Mouse (Mus musculus) liver, embryonic 14.5 days (tissue): ENCODE results near the gene Emc6. TPM values are rescaled to one million over a fixed set of nuclear protein-coding genes. Genes with fewer than 3 reads are reported as not detected.

Source experiments
- ATAC-seq: fragments of 200-750 bp; cut with Nextera tagmentation; 2 replicates; pipeline ENCODE4 v1.8.0; 2017; ENCODE audit warnings: moderate number of reproducible peaks, mild to moderate bottlenecking, moderate library complexity; ENCODE audit not compliant: insufficient read depth
- DNase-seq, 3 experiments: peaks; one replicate each; pipeline ENCODE4 v3.0.0-alpha.2; 2012 to 2013; ENCODE audit warnings: low read depth in 3 of 3, low spot score in 3 of 3
- H3K27ac ChIP-seq: fragments of 300-500 bp; sonication (generic); 2 replicates; pipeline ENCODE4 v1.5.1; 2014; ENCODE audit warnings: moderate library complexity, mild to moderate bottlenecking, control low read depth, inconsistent platforms
- H3K27me3 ChIP-seq: fragments of 300-500 bp; sonication (generic); 2 replicates; pipeline ENCODE4 v1.6.1; 2014; ENCODE audit warnings: mild to moderate bottlenecking, low read length, moderate library complexity; ENCODE audit not compliant: control insufficient read depth, insufficient read depth
- H3K36me3 ChIP-seq: fragments of 300-500 bp; sonication (generic); replicated peaks from 2 replicates; pipeline ENCODE4 v1.6.1; 2014; ENCODE audit warnings: low read depth; ENCODE audit not compliant: control insufficient read depth, insufficient read depth
- H3K4me1 ChIP-seq, 2 experiments: fragments of 200-500 bp in 1 of 2; fragments of 300-500 bp in 1 of 2; sonication (generic) in 1 of 2; replicated peaks; 2 replicates each; pipeline ENCODE4 v1.6.1; 2012 to 2014; ENCODE audit warnings: antibody characterized with exemption in 1 of 2, inconsistent platforms in 1 of 2, low read length in 1 of 2; ENCODE audit not compliant: control insufficient read depth in 2 of 2, insufficient read depth in 2 of 2
- H3K4me2 ChIP-seq: fragments of 300-500 bp; sonication (generic); 2 replicates; pipeline ENCODE4 v1.6.1; 2014; ENCODE audit warnings: low read depth, mild to moderate bottlenecking, control low read depth, moderate library complexity
- H3K4me3 ChIP-seq, 2 experiments: fragments of 200-500 bp in 1 of 2; fragments of 300-500 bp in 1 of 2; sonication (generic) in 1 of 2; 2 replicates each; pipeline ENCODE4 v1.5.1; 2012 to 2014; ENCODE audit warnings: low read depth in 2 of 2, low read length in 2 of 2, mild to moderate bottlenecking in 2 of 2, control low read depth in 1 of 2, inconsistent platforms in 1 of 2, moderate library complexity in 1 of 2; ENCODE audit not compliant: insufficient read depth in 1 of 2
- H3K9ac ChIP-seq: fragments of 300-500 bp; sonication (generic); replicated peaks from 2 replicates; pipeline ENCODE4 v1.6.1; 2014; ENCODE audit warnings: mild to moderate bottlenecking, control low read depth, moderate library complexity
- H3K9me3 ChIP-seq: fragments of 300-500 bp; sonication (generic); 2 replicates; pipeline ENCODE4 v1.6.1; 2016; ENCODE audit warnings: low read length, mixed read lengths; ENCODE audit not compliant: control insufficient read depth
- CTCF ChIP-seq: IDR thresholded peaks from 2 replicates; pipeline ENCODE4 v1.5.1; 2016; ENCODE audit warnings: antibody characterized with exemption, low read depth, control low read depth
- EP300 ChIP-seq: IDR thresholded peaks from 2 replicates; pipeline ENCODE4 v1.6.1; 2016; ENCODE audit warnings: antibody characterized with exemption, low read depth
- WGBS: fragments of 180-500 bp; shearing (Covaris S2); extraction: QIAGEN DNeasy Blood & Tissue Kit; methylation state at CpG from one replicate; pipeline ENCODE4 v1.1.7; 2014; ENCODE audit not compliant: insufficient replicate concordance; 5-methylcytosine and 5-hydroxymethylcytosine counted together
- polyA plus RNA-seq, 2 experiments: library from polyadenylated mRNA; depleted of rRNA in 1 of 2; stranded (reverse) in 1 of 2; unstranded in 1 of 2; fragments of >200 nt; fragmentation: Nextera tagmentation in 1 of 2; extraction: Ambion mirVana in 1 of 2; gene quantifications; 2 replicates each; pipeline versions ENCODE4 v1.2.1 to v1.2.3; 2012 to 2014

Emc6 gene
- polyA plus RNA-seq, 2 experiments = 40.1 to 80.3 TPM

DNA sequence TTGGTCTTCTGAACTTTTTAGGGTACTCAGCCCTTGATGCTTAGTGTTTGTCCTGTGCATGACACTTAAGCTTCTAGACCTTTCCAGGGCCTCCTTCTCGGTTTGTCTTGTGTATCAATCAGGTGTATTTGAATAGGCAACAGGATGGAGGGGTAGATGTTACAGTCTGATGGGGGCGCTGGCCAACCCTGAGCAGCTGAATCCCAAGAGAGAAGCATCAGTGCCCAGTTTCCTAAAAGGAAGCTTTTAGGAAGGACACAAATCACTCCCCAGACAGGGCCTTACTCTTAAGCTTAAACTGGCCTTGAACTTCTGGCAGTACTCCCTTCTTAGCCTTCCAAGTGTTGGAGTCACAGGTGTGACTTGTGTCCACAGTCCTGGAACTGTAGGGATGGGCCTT is 1.1 kb upstream of the Emc6 start:
- Histone ChIP-seq H3K36me3 (peaks cover 2% of the 10 kb centered on the region; the same call in 1 of the 2 replicates), H3K9me3 (no peaks in the 10 kb centered on the region), H3K4me2 (peak overlapping the region; percentile 80), H3K27me3 (no peaks in the 10 kb centered on the region), H3K4me1 (peaks cover 13 to 17% of the 10 kb centered on the region in 2 experiments), H3K27ac (no peak overlapping the region), H3K4me3 (peak overlapping the region; percentile 89 to 95), H3K9ac (peak overlapping the region; percentile 74)
- ATAC-seq (no peak), DNase-seq (no peak)
- TF ChIP-seq EP300 (no peak), CTCF (no peak)
- 12% methylated on average over 2 of the region's 2 CpGs for WGBS

DNA sequence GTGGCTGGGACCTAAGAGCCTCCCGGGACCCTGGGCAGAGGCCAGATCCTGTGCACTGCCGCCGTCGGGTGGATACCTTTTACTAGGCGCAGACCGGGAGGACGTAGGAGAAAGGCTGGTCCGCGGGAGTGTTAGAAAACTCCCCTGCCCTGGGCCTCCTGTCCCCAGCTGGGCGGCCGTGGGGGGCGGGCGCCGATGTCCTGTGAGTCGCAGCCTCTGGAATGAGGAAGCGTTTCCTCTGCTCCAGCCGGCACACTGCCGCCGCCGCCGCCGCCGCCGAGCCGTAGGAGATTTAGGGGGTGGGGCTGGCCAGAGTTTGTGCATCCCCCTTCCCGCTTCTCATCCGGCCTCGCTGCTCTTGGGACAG is 655 bp upstream of the Emc6 start:
- H3K9ac ChIP-seq = peak overlapping the region; percentile 74
- no peak for DNase-seq
- peaks cover 13 to 17% of the 10 kb centered on the region in 2 experiments for H3K4me1 ChIP-seq
- peak overlapping the region; percentile 40 for H3K27ac ChIP-seq
- TF ChIP-seq CTCF (no peak), EP300 (no peak)
- H3K36me3 ChIP-seq = peaks cover 2% of the 10 kb centered on the region; the same call in 1 of the 2 replicates
- H3K9me3 ChIP-seq = no peaks in the 10 kb centered on the region
- peak; percentile 46 for ATAC-seq
- H3K27me3 ChIP-seq = no peaks in the 10 kb centered on the region
- H3K4me2 ChIP-seq = peak overlapping the region; percentile 80
- H3K4me3 ChIP-seq = peak overlapping the region; percentile 89 to 95
- WGBS = under 1% methylated on average over 28 of the region's 28 CpGs

DNA sequence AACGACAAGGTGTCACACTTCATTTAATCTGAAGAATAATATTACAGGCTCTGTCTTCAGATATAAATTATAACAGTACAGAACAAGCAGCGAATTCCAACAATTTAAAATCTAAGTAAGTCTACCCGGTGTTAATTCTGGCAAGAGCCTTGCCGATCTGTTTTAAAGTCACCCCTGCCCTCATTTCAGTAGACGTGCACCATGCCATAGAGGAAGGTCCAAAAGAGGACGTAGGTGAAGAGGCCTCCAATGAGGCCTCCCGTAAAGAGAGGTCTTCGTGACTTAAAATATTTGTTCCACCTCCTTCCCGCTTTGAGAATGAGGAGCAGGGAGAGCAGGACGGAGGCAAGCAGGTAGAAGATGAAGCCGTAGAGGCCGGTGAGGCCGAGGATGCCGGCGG is 651 bp downstream of the Emc6 start:
- H3K27me3 ChIP-seq = no peaks in the 10 kb centered on the region
- no peaks in the 10 kb centered on the region for H3K9me3 ChIP-seq
- no peak for DNase-seq
- peak overlapping the region; percentile 89 to 95 for H3K4me3 ChIP-seq
- no peak for TF ChIP-seq CTCF
- no peak for TF ChIP-seq EP300
- 0% methylated on average over 15 of the region's 15 CpGs for WGBS
- no peak for ATAC-seq
- H3K4me1 ChIP-seq = peaks cover 13 to 17% of the 10 kb centered on the region in 2 experiments
- H3K27ac ChIP-seq = peak overlapping the region; percentile 40
- H3K4me2 ChIP-seq = peak overlapping the region; percentile 93
- H3K36me3 ChIP-seq = peaks cover 2% of the 10 kb centered on the region; the same call in 1 of the 2 replicates
- peak overlapping the region; percentile 86 for H3K9ac ChIP-seq

DNA sequence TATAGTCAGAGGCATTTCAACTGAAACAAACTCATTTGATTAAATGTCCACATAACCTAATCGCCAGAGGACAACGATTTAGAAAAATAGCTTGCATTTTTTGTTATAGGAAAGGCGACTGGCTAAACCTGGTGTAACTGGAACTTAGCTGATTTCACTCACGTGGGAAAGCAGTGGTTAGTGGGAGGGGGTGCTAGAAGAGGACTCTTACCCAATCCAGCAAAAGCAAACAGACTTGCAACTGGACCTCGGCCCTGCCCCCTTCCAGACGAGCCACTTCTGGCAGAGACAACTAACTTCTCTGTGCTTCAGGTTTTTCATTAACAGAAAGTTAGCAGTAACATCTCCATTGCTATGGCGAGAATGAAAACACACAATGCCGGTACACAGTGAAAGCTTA is 1.2 kb downstream of the Emc6 start:
- DNase-seq = peak in 1 of 3 experiments; percentile 33
- no peak for ATAC-seq
- Histone ChIP-seq H3K36me3 (peaks cover 2% of the 10 kb centered on the region; the same call in 1 of the 2 replicates), H3K9ac (peak overlapping the region; percentile 86), H3K27me3 (no peaks in the 10 kb centered on the region), H3K4me2 (peak overlapping the region; percentile 93), H3K9me3 (no peaks in the 10 kb centered on the region), H3K4me3 (peak overlapping the region; percentile 89 to 95), H3K27ac (peak overlapping the region; percentile 35; the same call in 1 of the 2 replicates), H3K4me1 (peaks cover 13 to 17% of the 10 kb centered on the region in 2 experiments)
- TF ChIP-seq EP300 (no peak), CTCF (no peak)
- WGBS = 34% methylated on average over 8 of the region's 8 CpGs

DNA sequence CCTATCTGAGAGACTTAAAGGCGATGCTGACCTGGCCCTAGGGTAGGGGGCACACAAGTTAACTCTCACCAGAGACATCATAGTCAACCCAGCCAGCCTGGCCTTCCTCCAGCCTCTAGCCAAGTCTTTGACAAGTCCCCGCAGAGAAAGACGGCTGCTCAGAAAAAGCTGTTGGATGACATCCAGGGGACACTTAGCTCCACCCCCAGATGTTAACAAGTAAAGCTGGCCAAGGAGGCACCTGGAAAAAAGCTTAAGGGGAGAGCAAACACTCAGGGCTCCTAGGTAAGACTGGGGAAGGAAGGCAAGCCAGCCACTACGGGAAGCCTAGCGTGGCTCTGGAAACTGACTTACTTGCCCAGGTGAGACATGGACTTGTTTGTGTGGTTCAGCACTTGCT is 4.7 kb downstream of the Emc6 start:
- 69% methylated on average over 5 of the region's 5 CpGs for WGBS
- Histone ChIP-seq H3K4me1 (peaks cover 5 to 6% of the 10 kb centered on the region in 2 experiments; a peak in 2 of 4 replicates), H3K9ac (no peak overlapping the region), H3K4me2 (no peak overlapping the region), H3K36me3 (peaks cover 2% of the 10 kb centered on the region; the same call in 1 of the 2 replicates), H3K27me3 (no peaks in the 10 kb centered on the region), H3K27ac (no peak overlapping the region), H3K9me3 (no peaks in the 10 kb centered on the region), H3K4me3 (no peak overlapping the region)
- ATAC-seq (no peak), DNase-seq (no peak)
- TF ChIP-seq EP300 = no peak
- no peak for TF ChIP-seq CTCF
